Mouse (Mus musculus) CD4-positive helper T cell, adult 2 months (primary cell): ENCODE measurements around the gene Ebf1.

Experiments
- DNase-seq: peaks from one replicate; pipeline ENCODE4 v3.0.0-alpha.2; 2012; ENCODE audit warnings: low read depth, missing footprints, low spot score

Ebf1 gene

DNA sequence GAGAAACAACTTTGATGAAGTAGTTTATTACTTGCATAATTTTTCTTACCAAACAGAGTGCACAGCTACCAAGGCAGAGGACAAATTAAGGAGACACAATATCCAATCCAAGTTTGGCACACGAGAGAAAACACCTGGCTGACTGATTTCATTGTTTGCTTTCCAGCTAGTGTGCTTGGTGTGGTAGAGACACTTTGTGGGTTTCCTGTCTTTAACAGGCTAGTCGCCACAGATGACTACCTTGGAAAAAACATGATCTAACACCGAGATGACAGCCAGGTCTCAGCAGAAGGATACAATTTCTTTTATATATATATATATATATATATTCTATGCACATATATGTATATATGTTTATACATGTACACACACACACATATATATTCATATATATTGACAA lies 332.0 kb downstream of the Ebf1 start:
- DNase-seq: no peak

DNA sequence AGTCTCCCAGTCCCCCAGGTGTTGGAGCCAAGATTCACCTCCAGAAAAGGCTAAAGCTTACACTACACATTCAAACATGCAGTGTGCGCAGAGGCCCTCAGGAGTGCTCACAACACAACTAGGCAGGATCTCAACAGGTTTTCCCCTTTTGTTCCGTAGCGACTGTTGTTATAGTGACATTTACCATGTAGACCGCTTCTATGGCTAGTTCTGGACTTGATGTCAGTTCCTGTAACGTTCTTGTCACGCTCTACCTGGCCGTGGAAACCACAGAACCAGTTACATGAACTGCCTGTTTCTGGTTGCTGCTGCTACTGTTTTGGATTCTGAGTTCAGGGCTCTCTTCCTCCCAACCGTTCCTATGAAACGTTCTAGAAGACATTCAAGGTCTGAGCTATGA lies 333.2 kb downstream of the Ebf1 start:
- no peak for DNase-seq

- no peak for DNase-seq
These were observed 334.4 kb downstream of the Ebf1 start for GRCm38 (mm10) chr11:44951506-44951905.

- DNase-seq: no peak
These were observed 336.2 kb downstream of the Ebf1 start for GRCm38 (mm10) chr11:44953337-44953736.

- no peak for DNase-seq
These were observed 336.7 kb downstream of the Ebf1 start for GRCm38 (mm10) chr11:44953863-44954262.

DNA sequence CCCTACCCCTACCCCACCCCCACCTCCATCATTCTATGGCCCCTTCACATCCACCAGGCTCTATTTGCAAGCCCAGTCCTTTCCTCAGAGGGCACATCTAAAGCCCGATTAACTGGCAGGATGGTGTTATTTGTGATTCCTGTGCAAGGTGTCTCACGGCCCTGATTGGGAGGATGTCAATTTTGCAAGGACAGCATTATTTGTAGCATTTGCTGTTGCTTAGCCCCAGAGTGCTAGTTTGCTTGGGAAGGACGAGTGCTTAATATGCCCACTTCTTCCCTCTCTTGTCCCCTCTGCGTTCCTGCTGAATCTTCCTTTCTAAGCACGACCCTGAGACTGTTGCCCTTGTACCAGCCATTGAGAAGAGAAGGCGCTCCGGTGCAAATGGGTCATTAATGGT lies 337.2 kb downstream of the Ebf1 start:
- DNase-seq: no peak

- no peak for DNase-seq
These were observed 345.8 kb downstream of the Ebf1 start for GRCm38 (mm10) chr11:44962746-44963440.

- DNase-seq: no peak
These were observed 351.9 kb downstream of the Ebf1 start for GRCm38 (mm10) chr11:44969011-44969410.

DNA sequence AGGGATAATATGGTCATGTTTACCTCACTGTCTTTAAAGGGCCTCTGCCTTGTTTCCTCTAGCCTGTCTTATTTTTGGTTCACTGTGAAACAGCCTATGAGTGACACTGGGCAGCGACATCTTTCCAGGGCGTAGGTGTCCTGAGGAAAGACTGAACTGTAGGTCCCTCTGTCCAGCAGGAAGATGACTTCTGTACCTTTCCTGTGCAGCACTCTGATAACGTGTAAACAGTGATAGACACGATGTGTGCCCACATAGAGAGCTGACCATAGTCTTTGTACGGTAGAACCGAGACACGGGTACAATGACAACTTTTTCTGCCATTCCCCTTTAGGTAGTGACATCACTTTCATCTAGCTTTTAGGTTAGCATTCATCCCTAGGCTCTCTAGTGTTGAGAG lies 357.2 kb downstream of the Ebf1 start:
- no peak for DNase-seq

- no peak for DNase-seq
These were observed 358.0 kb downstream of the Ebf1 start for GRCm38 (mm10) chr11:44975151-44975550.

DNA sequence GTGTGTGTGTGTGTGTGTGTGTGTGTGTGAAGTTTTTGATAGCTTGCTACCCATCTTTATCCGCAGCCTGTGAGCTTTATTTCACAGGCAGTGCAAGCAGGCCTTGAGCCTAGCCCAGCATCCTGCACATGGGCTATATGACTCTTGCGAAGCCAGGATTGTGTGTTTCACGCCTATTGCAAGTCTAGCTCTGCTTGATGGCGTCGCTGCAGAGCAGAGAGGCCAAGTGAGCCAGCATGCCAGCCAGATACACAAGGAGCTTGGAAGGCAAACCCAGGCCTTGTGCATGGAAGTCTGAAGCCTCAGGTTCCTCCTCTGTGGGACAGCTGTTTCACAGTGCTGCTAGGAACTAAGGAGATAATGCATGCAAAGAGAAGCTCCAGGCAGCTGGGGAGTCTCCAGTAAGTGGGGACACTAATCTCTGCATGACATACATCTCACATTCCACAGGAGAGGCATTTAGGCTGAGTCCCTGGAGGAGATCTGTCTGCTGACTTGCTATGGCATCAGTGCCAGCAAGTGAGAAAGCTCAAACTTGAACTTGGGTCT lies 359.2 kb downstream of the Ebf1 start:
- DNase-seq: no peak

DNA sequence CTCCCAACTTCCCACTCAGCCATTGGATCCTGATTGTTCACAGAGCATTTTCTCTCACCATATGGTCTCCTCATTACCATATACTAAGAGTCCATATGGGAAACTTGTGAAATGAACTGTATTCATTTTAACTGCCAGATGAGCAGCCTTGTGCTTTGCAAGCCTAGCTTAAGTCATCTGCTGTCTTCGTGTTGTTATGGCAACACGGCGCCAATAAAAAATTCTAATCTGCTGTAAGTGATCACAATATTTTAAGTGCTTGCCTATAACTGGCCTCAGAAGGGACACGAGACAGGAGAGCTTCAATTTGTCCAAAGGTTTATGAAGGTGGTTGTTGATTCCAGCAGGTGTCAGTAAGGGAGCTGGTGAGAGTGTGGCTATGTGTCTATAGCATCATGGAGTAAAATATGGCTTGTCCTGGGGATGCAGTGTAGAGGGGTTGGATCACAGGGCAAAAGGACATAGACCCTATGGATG lies 360.8 kb downstream of the Ebf1 start:
- DNase-seq: no peak

- DNase-seq: no peak
These were observed 362.3 kb downstream of the Ebf1 start for GRCm38 (mm10) chr11:44979391-44979790.

DNA sequence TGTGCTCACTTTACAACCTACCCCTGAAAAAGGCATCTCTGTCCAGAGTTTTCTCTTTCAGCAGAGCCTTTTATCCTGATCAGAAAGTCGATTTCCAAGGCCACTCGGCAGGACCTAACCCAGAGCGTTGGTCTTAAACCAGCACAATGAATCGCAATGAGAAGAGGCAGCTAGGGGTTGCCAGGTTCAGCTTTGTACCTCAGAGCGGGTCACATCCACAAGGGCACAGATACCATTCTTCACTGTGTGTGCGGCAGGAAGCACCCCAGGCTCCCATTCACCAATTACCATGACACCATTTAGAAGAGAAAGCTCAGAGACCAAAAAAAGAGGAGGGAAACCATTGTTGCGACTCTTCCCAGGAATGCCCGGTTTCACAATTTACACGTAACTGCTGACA lies 365.1 kb downstream of the Ebf1 start:
- no peak for DNase-seq

DNA sequence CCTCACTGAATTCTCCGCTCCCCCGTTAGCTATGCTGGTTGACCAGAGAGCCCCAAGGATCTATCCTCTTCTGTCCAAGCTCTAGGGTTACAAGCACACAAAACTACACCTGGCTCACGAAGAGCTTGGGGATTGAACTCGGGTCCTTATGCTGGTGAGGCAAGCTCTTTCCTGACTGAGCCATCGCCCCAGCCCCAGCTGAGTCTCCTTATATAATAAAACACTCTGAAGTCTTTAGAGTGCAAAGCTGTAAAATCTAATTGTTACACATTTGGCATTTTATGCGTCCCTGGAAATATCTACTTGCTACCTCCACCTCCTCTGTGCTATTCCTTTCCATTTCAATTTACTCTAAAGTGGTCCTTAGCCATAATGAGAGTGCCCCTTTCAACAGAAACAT lies 366.8 kb downstream of the Ebf1 start:
- no peak for DNase-seq

DNA sequence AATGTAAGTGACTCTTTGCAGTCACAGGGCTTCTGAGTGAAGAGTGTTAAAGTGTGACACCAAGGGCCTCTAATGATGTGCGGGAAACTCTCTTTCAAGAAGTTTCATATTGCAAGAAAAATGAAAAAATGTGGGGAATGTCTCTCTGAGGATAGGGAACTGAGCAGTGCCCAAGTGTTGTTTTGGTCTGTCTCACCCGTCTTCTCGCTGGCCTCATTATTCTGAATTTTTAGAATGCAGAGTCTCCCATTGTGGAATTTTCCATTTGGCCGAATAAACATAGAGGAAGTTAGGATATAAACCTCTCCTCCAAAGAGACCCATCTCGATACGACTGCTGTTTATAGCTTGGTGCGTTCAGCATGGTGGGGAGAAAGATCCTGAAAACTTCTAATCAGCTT lies 367.3 kb downstream of the Ebf1 start:
- DNase-seq: no peak

- no peak for DNase-seq
These were observed 370.7 kb downstream of the Ebf1 start for GRCm38 (mm10) chr11:44987796-44988195.

- no peak for DNase-seq
These were observed 385.7 kb downstream of the Ebf1 start for GRCm38 (mm10) chr11:45002681-45003286.

DNA sequence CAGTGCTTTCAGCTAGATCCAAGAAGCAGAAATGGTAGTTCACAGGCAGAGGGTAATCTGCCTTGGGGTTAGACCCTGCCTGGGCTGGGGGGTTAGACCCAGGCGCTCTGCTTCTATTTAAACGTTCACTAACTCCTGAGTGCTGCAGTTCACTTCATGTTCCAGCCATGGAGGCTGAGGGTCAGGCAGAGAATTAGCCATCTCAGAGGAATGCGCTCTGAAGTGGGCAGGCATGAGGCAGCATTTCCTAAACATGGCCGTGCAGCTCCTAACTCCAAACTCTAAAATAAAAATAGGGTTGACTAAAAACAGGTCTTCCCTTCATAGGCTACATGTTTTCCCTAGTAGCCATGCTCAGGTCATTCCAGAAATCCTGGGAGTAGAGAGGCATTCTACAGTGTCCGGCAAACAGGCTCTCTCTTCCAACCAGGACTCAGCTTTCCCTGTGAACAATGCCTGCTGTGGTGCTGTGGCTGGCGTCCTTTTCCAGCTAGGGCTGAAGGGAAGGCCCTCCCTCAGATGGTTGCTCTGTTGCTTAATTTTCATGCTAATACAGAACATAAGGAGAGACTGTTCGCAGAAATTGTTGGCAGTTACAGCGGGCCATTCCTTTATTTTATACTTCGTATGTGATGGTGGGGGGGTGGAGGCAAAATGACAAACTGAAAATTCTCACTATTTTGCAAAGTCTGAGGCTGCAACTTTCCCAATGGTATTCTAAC lies 386.8 kb downstream of the Ebf1 start:
- DNase-seq: no peak

DNA sequence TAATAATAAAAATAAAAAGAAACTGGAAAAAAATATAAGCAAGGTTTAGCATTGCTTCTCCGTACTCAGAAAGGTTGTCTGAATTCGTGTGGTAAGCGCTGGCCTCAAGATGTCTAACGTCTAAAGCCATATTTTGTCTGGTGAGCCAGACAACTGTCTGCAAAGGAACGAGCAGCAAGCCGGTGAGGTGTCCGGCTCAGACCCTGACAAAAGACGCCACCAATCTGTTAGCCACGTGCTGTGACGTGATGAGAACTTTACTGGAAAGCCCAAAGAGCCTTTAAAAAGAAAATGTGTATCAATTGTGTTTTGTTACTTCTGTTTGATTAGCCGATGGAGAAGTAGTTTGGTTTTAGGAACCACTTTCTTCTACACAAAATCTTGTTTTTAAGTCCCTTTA lies 390.2 kb downstream of the Ebf1 start:
- DNase-seq: no peak

DNA sequence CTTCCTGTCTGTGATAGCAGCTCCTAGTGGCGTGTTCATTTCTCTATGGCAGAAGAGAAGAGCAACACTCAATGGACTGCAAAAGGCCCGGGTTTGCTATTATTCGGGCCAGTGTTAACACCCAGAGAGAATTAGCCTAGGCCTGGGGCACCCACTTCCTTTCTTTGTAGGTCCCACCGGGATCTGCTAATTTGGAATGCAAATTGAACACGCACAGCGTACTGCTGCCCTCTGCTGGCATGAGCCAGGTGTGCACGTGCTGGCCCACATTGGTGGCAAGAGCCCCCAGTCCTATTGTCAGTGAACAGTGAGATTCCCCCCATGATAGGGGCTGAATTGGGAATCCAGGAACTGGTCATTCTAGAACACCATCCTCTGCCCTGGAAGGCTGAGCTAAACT lies 391.0 kb downstream of the Ebf1 start:
- peak; percentile 45 for DNase-seq

GRCm38 (mm10) chr11:45008760-45009159 lies 391.6 kb downstream of the Ebf1 start:
- DNase-seq: no peak

DNA sequence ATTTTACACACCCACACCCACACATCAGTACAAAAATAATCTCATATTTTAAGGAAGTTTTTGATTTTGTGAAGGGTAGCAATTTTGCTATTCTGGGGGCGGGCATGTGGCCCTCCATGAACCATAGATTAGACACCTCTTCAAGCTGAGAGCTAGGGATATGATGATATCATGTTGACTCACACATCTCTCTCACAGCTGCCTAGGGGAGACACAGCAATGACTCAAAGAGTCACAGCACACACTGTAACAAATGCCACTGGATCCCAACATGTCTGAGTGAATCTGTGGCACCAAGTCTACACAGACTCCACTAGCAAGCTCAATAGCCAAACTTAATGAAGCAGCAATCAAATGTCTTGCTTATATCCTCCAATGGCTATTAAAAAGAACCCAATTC lies 395.0 kb downstream of the Ebf1 start:
- DNase-seq: no peak
